Mouse (Mus musculus) neutrophil, adult 59 days (primary cell): ENCODE measurements around the gene Coq6. TPM values are rescaled to one million over a fixed set of nuclear protein-coding genes. Genes with fewer than 3 reads are reported as not detected.

Experiments used
- total RNA-seq, 2 experiments: library from RNA; stranded (reverse); gene quantifications; 1 replicate in 1 of 2; 2 replicates in 1 of 2; pipeline ENCODE4 v1.2.4; 2023

Coq6 gene
- 10 to 100 TPM; 10.4 to 12.7 TPM for total RNA-seq

GRCm38 (mm10) chr12:84361555-84362489 is at the start of gene Coq6, which contains the start of gene Fam161b:
TSS of gene Coq6 (plus strand) at chr12:84361657.
TSS of gene Fam161b (minus strand) at chr12:84361833.

DNA sequence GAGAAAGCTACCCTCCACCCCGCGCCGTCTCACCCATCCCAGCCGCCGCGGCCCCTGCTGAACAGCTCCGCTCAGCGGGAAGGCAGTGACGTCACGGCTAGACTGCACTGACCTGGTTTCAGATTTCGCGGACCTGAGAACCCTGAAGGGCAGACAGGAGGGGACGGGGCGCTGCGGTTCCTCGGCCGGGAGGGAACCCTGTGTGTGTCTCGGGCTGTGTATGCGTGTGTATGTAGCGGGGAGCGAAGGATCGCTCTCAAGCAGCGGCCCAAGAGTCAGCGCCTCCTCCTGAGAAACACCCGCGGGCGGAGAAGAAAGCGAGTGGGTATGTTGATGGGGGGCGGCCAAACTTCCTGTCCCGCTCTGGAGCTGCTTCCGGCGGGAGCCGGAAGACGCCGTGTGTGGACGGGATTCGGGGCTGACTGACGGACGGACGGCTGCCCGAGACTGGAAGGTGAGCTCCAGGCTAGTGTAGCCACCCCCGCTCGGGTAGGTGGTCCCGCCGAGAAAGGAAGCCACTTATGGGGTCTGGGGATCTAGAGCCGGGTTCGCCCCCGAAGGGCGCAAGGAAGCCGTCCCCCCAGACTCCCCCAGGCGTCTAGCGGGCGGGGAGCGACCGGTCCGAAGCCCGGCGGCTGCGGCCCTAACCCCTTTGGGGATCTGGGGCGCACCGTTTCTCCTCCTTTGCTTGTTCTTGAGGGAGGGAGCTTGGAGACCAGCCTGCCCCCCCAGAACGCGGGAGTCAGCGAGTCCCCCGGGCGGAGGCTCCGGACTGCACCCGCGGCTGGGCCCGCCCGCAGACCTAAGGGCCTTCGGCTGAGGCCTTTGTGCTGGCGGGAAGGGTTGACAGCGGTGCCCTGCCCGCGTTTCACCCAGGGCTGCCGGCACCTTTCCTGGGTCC is 44.5 kb upstream of the Coq6 start, which contains the start of gene Zfp410:
Gene Zfp410, plus strand, starts transcription at position 132 of the 901 bp plus-strand sequence.

GRCm38 (mm10) chr12:84408819-84409507 is 47.5 kb downstream of the Coq6 start, which contains the start of the genes Entpd5 and Bbof1:
TSS of gene Entpd5 (minus strand) at chr12:84409029.
TSS of gene Bbof1 (plus strand) at chr12:84409071.

DNA sequence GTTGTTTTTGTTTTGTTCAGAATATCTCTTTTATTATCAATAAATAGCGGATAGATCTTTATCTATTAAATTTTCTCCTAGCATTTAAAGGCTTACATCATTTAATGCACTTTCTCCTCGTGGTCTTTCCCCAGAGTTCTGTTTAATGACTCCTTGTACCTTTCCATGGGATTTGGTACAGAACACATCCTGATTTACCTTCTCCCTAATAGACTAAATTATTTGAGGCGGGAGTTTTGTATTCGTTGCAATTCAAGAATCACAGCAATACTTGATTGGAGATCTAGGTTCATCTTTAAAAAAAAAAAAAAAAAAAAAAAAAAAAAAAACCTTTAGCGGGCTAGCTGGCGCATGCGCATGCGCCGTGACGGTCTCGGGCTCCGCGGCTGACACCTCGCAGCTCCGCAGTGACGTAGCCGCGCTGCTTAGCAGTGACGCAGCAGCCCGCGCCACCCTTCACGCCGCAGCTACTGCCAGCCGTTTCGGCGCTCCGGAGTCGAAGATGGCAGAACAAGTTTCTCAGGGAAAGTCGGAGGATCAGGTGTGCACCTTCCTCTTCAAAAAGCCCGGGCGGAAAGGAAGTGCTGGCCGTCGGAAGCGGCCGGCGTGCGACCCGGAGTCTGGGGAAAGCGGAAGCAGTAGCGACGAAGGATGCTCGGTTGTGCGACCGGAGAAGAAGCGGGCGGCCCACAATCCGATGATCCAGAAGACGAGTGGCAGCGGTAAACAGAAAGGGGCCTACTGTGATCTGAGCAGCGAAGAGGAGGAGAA is 55.6 kb downstream of the Coq6 start, which contains the start of gene Rnf113a2:
Gene Rnf113a2, plus strand, starts transcription at position 363 of the 771 bp plus-strand sequence.

Other genes with a start within 250 kb of the Coq6 start
- gene Dnal1, start 247.3 kb upstream of the Coq6 start, total RNA-seq: under 1 TPM; 0.07 to 0.37 TPM
- 1 to 10 TPM; 2.5 to 2.6 TPM for gene Pnma1, start 213.2 kb upstream of the Coq6 start, total RNA-seq
- gene Elmsan1, start 142.8 kb upstream of the Coq6 start, total RNA-seq: 10 to 100 TPM; 79.2 to 80.5 TPM
- gene Ptgr2, start 76.4 kb upstream of the Coq6 start, total RNA-seq: 10 to 100 TPM; 12.9 to 17.2 TPM
- gene Zfp410, start 44.8 kb upstream of the Coq6 start, total RNA-seq: 10 to 100 TPM; 30.0 to 30.4 TPM
- under 1 TPM; 0.38 to 0.40 TPM for gene Fam161b, start 176 bp downstream of the Coq6 start, total RNA-seq
- 10 to 100 TPM; 17.0 to 19.4 TPM for gene Entpd5, start 47.4 kb downstream of the Coq6 start, total RNA-seq
- 1 to 10 TPM in 1 of 2 experiments, under 1 TPM in 1; 0.47 to 1.1 TPM for gene Bbof1, start 47.4 kb downstream of the Coq6 start, total RNA-seq
- 10 to 100 TPM; 21.0 to 27.4 TPM for gene Rnf113a2, start 55.5 kb downstream of the Coq6 start, total RNA-seq
- 1 to 10 TPM; 3.8 to 4.9 TPM for gene Aldh6a1, start 89.3 kb downstream of the Coq6 start, total RNA-seq
- 10 to 100 TPM in 1 of 2 experiments, 1 to 10 TPM in 1; 5.6 to 12.1 TPM for gene Lin52, start 89.8 kb downstream of the Coq6 start, total RNA-seq
- gene Vsx2, start 208.1 kb downstream of the Coq6 start, total RNA-seq: not detected